Mouse (Mus musculus) heart, embryonic 16.5 days (tissue): ENCODE measurements around the gene Foxo1. TPM values are rescaled to one million over a fixed set of nuclear protein-coding genes. Genes with fewer than 3 reads are reported as not detected.

Experiments used
- ATAC-seq: fragments of 200-750 bp; cut with Nextera tagmentation; replicated peaks from 2 replicates; pipeline ENCODE4 v1.8.0; 2017; ENCODE audit warnings: moderate number of reproducible peaks; ENCODE audit not compliant: insufficient read depth, low FRiP score; ENCODE audit errors: extremely low read depth
- H3K27ac ChIP-seq: fragments of 300-500 bp; sonication (generic); 2 replicates; pipeline ENCODE4 v1.5.1; 2014; ENCODE audit warnings: mild to moderate bottlenecking, low read length, control low read depth, moderate library complexity
- H3K27me3 ChIP-seq: fragments of 300-500 bp; sonication (generic); 2 replicates; pipeline ENCODE4 v1.6.1; 2014; ENCODE audit warnings: low read length, mixed read lengths; ENCODE audit not compliant: control insufficient read depth, insufficient read depth
- H3K36me3 ChIP-seq: fragments of 300-500 bp; sonication (generic); 2 replicates; pipeline ENCODE4 v1.6.1; 2014; ENCODE audit not compliant: control insufficient read depth, insufficient read depth
- H3K4me1 ChIP-seq: fragments of 300-500 bp; sonication (generic); 2 replicates; pipeline ENCODE4 v1.6.1; 2014; ENCODE audit warnings: low read length, mixed read lengths; ENCODE audit not compliant: control insufficient read depth, insufficient read depth
- H3K4me2 ChIP-seq: fragments of 300-500 bp; sonication (generic); 2 replicates; pipeline ENCODE4 v1.6.1; 2014; ENCODE audit warnings: low read depth, mild to moderate bottlenecking, control low read depth, low read length
- H3K4me3 ChIP-seq: fragments of 300-500 bp; sonication (generic); 2 replicates; pipeline ENCODE4 v1.5.1; 2014; ENCODE audit warnings: mild to moderate bottlenecking, control low read depth, low read length
- H3K9ac ChIP-seq: fragments of 300-500 bp; sonication (generic); 2 replicates; pipeline ENCODE4 v1.6.1; 2014; ENCODE audit warnings: low read length, control low read depth
- H3K9me3 ChIP-seq: fragments of 300-500 bp; sonication (generic); replicated peaks from 2 replicates; pipeline ENCODE4 v1.6.1; 2016; ENCODE audit warnings: low read length; ENCODE audit not compliant: control insufficient read depth
- WGBS: fragments of 180-500 bp; shearing (Covaris S2); extraction: QIAGEN DNeasy Blood & Tissue Kit; methylation state at CpG from one replicate; pipeline ENCODE4 v1.1.7; 2014; 5-methylcytosine and 5-hydroxymethylcytosine counted together
- polyA plus RNA-seq: library from polyadenylated mRNA; unstranded; fragments of >200 nt; fragmentation: Nextera tagmentation; extraction: Ambion mirVana; gene quantifications from 2 replicates; pipeline ENCODE4 v1.2.1, GENCODE M21; 2015

The Foxo1 gene
- polyA plus RNA-seq = 4.9 and 5.1 TPM in 2 replicates

- Histone ChIP-seq H3K4me2 (peak within 1 kb of the TSS; percentile 95), H3K4me3 (peak within 1 kb of the TSS; percentile 85), H3K9me3 (no peaks in the 10 kb centered on the region), H3K9ac (peak within 1 kb of the TSS; percentile 85), H3K4me1 (peaks cover 26% of the 10 kb centered on the region), H3K27me3 (peaks cover 2% of the 10 kb centered on the region; the same call in 1 of the 2 replicates), H3K27ac (peak within 1 kb of the TSS; percentile 94), H3K36me3 (no peaks in the 10 kb centered on the region)
- WGBS = under 1% methylated on average over 85 of the region's 85 CpGs
- peak; percentile 93 for ATAC-seq
These were observed at the start of gene Foxo1 for GRCm38 (mm10) chr3:52267652-52268486. Gene Foxo1 (plus strand): TSS chr3:52268336.

DNA sequence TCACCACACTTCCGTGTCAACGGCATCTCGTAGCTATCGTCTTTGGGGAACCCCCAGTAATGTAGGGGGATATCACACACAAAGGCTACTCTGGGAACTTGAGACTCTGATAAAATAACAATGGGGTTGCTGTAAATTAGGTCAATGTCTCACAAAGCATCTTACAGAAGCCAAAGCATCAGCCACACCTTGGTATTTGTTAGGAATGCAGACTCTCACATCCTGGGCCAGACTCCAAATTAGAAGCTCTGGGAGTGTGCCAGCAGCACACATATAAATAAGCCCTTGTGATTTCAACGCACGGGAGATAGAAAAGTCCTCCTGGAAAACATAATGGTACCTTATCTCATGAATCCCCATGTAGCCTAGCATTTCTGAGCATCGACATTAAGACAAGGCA, 49.3 kb upstream of the Foxo1 start:
- H3K9ac ChIP-seq = no peak overlapping the region
- peak; percentile 37; the same call in 1 of the 2 replicates for ATAC-seq
- peak overlapping the region; percentile 24; the same call in 1 of the 2 replicates for H3K4me2 ChIP-seq
- H3K27me3 ChIP-seq = no peaks in the 10 kb centered on the region
- 30% methylated on average over 7 of the region's 7 CpGs for WGBS
- H3K4me3 ChIP-seq = no peak overlapping the region
- no peaks in the 10 kb centered on the region for H3K9me3 ChIP-seq
- H3K27ac ChIP-seq = peak overlapping the region; percentile 41; the same call in 1 of the 2 replicates
- H3K4me1 ChIP-seq = peaks cover 13% of the 10 kb centered on the region
- no peaks in the 10 kb centered on the region for H3K36me3 ChIP-seq

- ATAC-seq = no peak
- Histone ChIP-seq H3K36me3 (no peaks in the 10 kb centered on the region), H3K27me3 (no peaks in the 10 kb centered on the region), H3K27ac (no peak overlapping the region), H3K4me2 (no peak overlapping the region), H3K4me3 (no peak overlapping the region), H3K9me3 (no peaks in the 10 kb centered on the region), H3K9ac (no peak overlapping the region), H3K4me1 (peaks cover 13% of the 10 kb centered on the region)
- 88% methylated on average over 3 of the region's 3 CpGs for WGBS
These were observed 47.1 kb upstream of the Foxo1 start for GRCm38 (mm10) chr3:52221082-52221481.

DNA sequence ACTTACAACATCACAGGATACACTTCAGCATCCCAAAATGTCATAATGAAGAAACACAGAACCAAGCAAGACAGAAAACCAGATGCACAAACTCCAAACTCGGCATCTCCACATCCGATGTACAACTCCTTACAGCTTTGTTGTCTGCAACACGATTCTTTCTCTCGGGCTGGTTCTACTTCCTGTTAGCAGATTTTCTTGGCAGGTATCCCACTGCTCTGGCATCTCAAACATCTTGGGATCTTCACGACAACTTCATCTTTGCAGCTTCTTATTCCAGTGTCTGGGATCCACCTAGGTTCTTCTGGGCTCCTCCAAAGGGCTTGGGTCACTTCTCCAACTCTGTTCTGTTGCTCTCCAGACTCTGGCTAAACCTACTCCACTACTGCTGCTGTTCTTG, 46.2 kb upstream of the Foxo1 start:
- WGBS = 37% methylated on average over 5 of the region's 5 CpGs
- no peak overlapping the region for H3K4me3 ChIP-seq
- H3K9ac ChIP-seq = no peak overlapping the region
- no peak overlapping the region for H3K4me2 ChIP-seq
- H3K4me1 ChIP-seq = peaks cover 13% of the 10 kb centered on the region
- H3K9me3 ChIP-seq = no peaks in the 10 kb centered on the region
- no peak overlapping the region for H3K27ac ChIP-seq
- H3K27me3 ChIP-seq = no peaks in the 10 kb centered on the region
- no peaks in the 10 kb centered on the region for H3K36me3 ChIP-seq
- ATAC-seq = no peak

- Histone ChIP-seq H3K36me3 (no peaks in the 10 kb centered on the region), H3K27me3 (no peaks in the 10 kb centered on the region), H3K9ac (no peak overlapping the region), H3K4me2 (no peak overlapping the region), H3K4me1 (no peaks in the 10 kb centered on the region), H3K27ac (no peak overlapping the region), H3K4me3 (no peak overlapping the region), H3K9me3 (no peaks in the 10 kb centered on the region)
- ATAC-seq = no peak
- WGBS = 85% methylated on average over 4 of the region's 4 CpGs
These were observed 31.6 kb upstream of the Foxo1 start for GRCm38 (mm10) chr3:52236488-52236887.

DNA sequence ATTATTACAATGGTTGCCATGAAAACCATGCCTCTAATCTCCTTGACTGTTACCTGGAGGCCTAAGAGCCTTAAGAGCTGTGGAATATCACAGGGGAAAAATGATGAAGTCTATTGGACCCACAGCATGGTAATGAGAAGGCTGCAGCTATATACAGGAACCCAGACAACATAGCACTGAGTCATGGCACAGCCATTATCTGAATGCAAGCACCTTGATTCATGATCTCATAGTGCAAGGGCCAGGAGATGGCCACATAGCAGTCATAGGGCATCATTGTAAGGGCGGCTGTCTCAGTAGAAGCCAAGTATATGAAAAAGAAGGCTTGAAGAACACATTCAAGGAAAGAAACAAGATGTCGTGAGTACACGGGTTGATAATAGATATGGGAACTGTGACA, 31.0 kb upstream of the Foxo1 start:
- H3K4me2 ChIP-seq = no peak overlapping the region
- no peak overlapping the region for H3K27ac ChIP-seq
- H3K4me1 ChIP-seq = no peaks in the 10 kb centered on the region
- ATAC-seq = no peak
- no peaks in the 10 kb centered on the region for H3K9me3 ChIP-seq
- H3K9ac ChIP-seq = no peak overlapping the region
- no peaks in the 10 kb centered on the region for H3K36me3 ChIP-seq
- WGBS = 83% methylated on average over 3 of the region's 3 CpGs
- no peak overlapping the region for H3K4me3 ChIP-seq
- H3K27me3 ChIP-seq = no peaks in the 10 kb centered on the region

DNA sequence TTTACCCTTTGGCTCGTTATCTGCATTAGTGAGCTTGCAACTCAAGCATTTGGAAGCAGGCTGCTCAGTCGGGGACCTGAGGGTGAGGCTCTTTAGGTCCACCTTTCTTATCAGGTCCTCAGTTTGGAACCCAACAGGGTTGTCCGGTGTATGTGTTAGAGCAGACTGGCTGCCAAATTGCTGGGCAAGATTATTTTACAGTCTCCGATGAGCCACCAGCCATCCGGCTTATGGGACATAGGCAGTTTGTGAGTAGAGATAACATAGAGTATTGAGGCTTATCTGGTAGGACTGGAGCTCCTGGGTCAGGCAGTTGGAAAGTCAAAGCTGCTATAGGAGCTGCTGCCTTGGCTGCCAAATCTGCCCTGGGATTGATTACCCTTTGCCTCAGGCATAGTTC, 27.1 kb upstream of the Foxo1 start:
- Histone ChIP-seq H3K27me3 (no peaks in the 10 kb centered on the region), H3K4me1 (no peaks in the 10 kb centered on the region), H3K4me3 (no peak overlapping the region), H3K9ac (no peak overlapping the region), H3K4me2 (no peak overlapping the region), H3K36me3 (no peaks in the 10 kb centered on the region), H3K27ac (no peak overlapping the region), H3K9me3 (no peaks in the 10 kb centered on the region)
- no peak for ATAC-seq
- 37% methylated on average over 5 of the region's 5 CpGs for WGBS

GRCm38 (mm10) chr3:52242457-52243105, 25.6 kb upstream of the Foxo1 start:
- 43% methylated on average over 6 of the region's 6 CpGs for WGBS
- no peak for ATAC-seq

More at GRCm38 (mm10) chr3:52242457-52243105, 25.6 kb upstream of the Foxo1 start:
- Histone ChIP-seq H3K27ac (no peak overlapping the region), H3K4me3 (no peak overlapping the region), H3K27me3 (no peaks in the 10 kb centered on the region), H3K4me1 (no peaks in the 10 kb centered on the region), H3K9me3 (no peaks in the 10 kb centered on the region), H3K4me2 (no peak overlapping the region), H3K36me3 (no peaks in the 10 kb centered on the region), H3K9ac (no peak overlapping the region)
